Mouse (Mus musculus): ENCODE results near the gene Tbc1d21. TPM values are rescaled to one million over a fixed set of nuclear protein-coding genes. Genes with fewer than 3 reads are reported as not detected.

Tbc1d21 gene
- total and polyA plus RNA-seq, 2 experiments, result not detected

- Histone ChIP-seq H3K9ac (ENCODE audit: low read depth, low read length) (no peak overlapping the region), H3K79me2 (ENCODE audit: control insufficient read depth, insufficient read depth, low read length) (no peaks in the 10 kb centered on the region), H3K27me3 (ENCODE audit: control insufficient read depth, insufficient read depth, low read length) (no peaks in the 10 kb centered on the region), H3K27ac (replicated peaks; ENCODE audit: insufficient read depth, low read depth, low read length) (no peak overlapping the region), H3K4me3 (ENCODE audit: insufficient read depth, low read depth, low read length) (no peak overlapping the region), H3K36me3 (ENCODE audit: control insufficient read depth, insufficient read depth, low read length) (no peaks in the 10 kb centered on the region), H3K4me1 (ENCODE audit: control insufficient read depth, insufficient read depth, low read length) (no peaks in the 10 kb centered on the region)
- DNase-seq (ENCODE audit: extremely low read depth, low read depth, low spot score), result no peak
- 62% methylated on average over 8 of the region's 8 CpGs for WGBS
- TF ChIP-seq CTCF (IDR thresholded peaks at IDR 0.05; ENCODE audit: low read depth, low read length) (no peak), POLR2A (IDR thresholded peaks at IDR 0.05; ENCODE audit: extremely low read depth, insufficient read depth, low read length) (no peak)
Observed at GRCm38 (mm10) chr9:58371914-58372313, 1.7 kb upstream of the Tbc1d21 start.

- Histone ChIP-seq H3K36me3 (ENCODE audit: control insufficient read depth, insufficient read depth, low read length) (no peaks in the 10 kb centered on the region), H3K27ac (replicated peaks; ENCODE audit: insufficient read depth, low read depth, low read length) (no peak overlapping the region), H3K79me2 (ENCODE audit: control insufficient read depth, insufficient read depth, low read length) (no peaks in the 10 kb centered on the region), H3K27me3 (ENCODE audit: control insufficient read depth, insufficient read depth, low read length) (no peaks in the 10 kb centered on the region), H3K9ac (ENCODE audit: low read depth, low read length) (no peak overlapping the region), H3K4me1 (ENCODE audit: control insufficient read depth, insufficient read depth, low read length) (no peaks in the 10 kb centered on the region), H3K4me3 (ENCODE audit: insufficient read depth, low read depth, low read length) (no peak overlapping the region)
- 57% methylated on average over 6 of the region's 6 CpGs for WGBS
- no peak for TF ChIP-seq POLR2A (IDR thresholded peaks at IDR 0.05; ENCODE audit: extremely low read depth, insufficient read depth, low read length)
- no peak for TF ChIP-seq CTCF (IDR thresholded peaks at IDR 0.05; ENCODE audit: low read depth, low read length)
- peak; percentile 28 for DNase-seq (ENCODE audit: extremely low read depth, low read depth, low spot score)
Observed at GRCm38 (mm10) chr9:58369644-58370043, 611 bp downstream of the Tbc1d21 start.

DNA sequence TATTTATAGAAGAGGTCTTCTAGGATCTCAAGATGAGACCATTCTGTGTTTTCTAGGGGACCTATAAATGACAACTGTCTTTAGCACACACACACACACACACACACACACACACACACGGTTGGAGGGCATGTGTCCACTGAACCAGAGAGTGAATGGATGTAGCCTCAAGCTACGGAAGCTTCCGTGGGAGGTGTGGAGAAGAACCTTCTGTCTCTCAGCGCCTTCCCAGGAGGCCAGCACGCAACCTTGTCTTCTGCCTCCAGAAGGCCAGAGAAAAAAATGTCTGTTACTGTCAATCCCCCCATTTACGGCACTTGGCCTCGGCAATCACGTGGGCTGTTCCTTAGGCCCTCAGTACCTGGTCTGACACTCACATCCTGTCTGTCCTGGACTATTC, 5.9 kb downstream of the Tbc1d21 start:
- Histone ChIP-seq H3K27me3 (ENCODE audit: control insufficient read depth, insufficient read depth, low read length) (no peaks in the 10 kb centered on the region), H3K4me1 (ENCODE audit: control insufficient read depth, insufficient read depth, low read length) (no peaks in the 10 kb centered on the region), H3K79me2 (ENCODE audit: control insufficient read depth, insufficient read depth, low read length) (no peaks in the 10 kb centered on the region), H3K27ac (replicated peaks; ENCODE audit: insufficient read depth, low read depth, low read length) (no peak overlapping the region), H3K36me3 (ENCODE audit: control insufficient read depth, insufficient read depth, low read length) (no peaks in the 10 kb centered on the region), H3K9ac (ENCODE audit: low read depth, low read length) (no peak overlapping the region), H3K4me3 (ENCODE audit: insufficient read depth, low read depth, low read length) (no peak overlapping the region)
- no peak for DNase-seq (ENCODE audit: extremely low read depth, low read depth, low spot score)
- TF ChIP-seq POLR2A (IDR thresholded peaks at IDR 0.05; ENCODE audit: extremely low read depth, insufficient read depth, low read length), result no peak
- no peak for TF ChIP-seq CTCF (IDR thresholded peaks at IDR 0.05; ENCODE audit: low read depth, low read length)
- 92% methylated on average over 8 of the region's 8 CpGs for WGBS

DNA sequence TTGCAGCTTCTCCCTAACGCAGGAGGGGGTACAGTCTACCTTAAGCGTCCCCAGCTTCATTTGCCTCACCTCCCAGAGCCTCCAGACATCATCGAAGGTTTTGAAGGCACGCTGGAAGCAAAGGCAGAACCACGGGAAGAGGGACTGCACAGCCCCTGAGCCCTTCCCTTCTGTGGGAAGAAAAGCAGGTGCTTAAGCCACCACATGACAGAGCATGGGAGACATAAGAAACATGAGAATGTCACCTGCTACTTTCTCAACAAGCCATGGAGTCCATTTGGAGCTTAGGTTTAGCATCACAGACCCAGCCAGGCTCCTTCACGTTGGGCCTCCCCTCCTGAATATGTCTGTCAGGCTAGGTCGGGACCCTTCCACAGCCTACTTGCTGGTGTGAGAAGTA, 8.3 kb downstream of the Tbc1d21 start:
- no peaks in the 10 kb centered on the region for H3K36me3 ChIP-seq (ENCODE audit: control insufficient read depth, insufficient read depth, low read length)
- H3K4me3 ChIP-seq (ENCODE audit: insufficient read depth, low read depth, low read length), result no peak overlapping the region
- no peaks in the 10 kb centered on the region for H3K27me3 ChIP-seq (ENCODE audit: control insufficient read depth, insufficient read depth, low read length)
- H3K79me2 ChIP-seq (ENCODE audit: control insufficient read depth, insufficient read depth, low read length), result no peaks in the 10 kb centered on the region
- H3K9ac ChIP-seq (ENCODE audit: low read depth, low read length), result no peak overlapping the region
- H3K4me1 ChIP-seq (ENCODE audit: control insufficient read depth, insufficient read depth, low read length), result no peaks in the 10 kb centered on the region
- TF ChIP-seq POLR2A (IDR thresholded peaks at IDR 0.05; ENCODE audit: extremely low read depth, insufficient read depth, low read length) (no peak), CTCF (IDR thresholded peaks at IDR 0.05; ENCODE audit: low read depth, low read length) (no peak)
- no peak overlapping the region for H3K27ac ChIP-seq (replicated peaks; ENCODE audit: insufficient read depth, low read depth, low read length)
- 79% methylated on average over 7 of the region's 7 CpGs for WGBS
- no peak for DNase-seq (ENCODE audit: extremely low read depth, low read depth, low spot score)

DNA sequence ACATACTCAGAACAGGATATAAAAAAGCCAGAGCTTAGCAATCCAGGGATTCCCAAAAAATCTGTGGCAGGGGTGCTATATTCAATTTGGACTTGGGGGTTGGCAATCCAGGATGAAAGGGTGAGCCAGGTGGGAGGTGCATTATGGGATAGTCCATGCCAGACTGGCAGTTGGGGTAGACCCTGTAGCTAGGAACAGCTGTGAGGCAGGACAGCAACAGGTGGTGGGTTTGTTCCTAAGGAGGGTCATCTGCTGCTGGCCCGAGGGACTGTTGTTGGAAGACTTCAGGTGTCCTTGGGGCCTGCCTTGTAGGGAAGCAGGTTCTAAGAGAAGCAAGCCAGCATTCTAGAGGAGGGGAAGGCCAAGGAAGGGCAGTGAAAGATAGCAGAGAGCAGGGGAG, 8.9 kb downstream of the Tbc1d21 start:
- DNase-seq (ENCODE audit: extremely low read depth, low read depth, low spot score), result no peak
- Histone ChIP-seq H3K4me3 (ENCODE audit: insufficient read depth, low read depth, low read length) (no peak overlapping the region), H3K27me3 (ENCODE audit: control insufficient read depth, insufficient read depth, low read length) (no peaks in the 10 kb centered on the region), H3K27ac (replicated peaks; ENCODE audit: insufficient read depth, low read depth, low read length) (no peak overlapping the region), H3K36me3 (ENCODE audit: control insufficient read depth, insufficient read depth, low read length) (no peaks in the 10 kb centered on the region), H3K9ac (ENCODE audit: low read depth, low read length) (no peak overlapping the region), H3K4me1 (ENCODE audit: control insufficient read depth, insufficient read depth, low read length) (no peaks in the 10 kb centered on the region), H3K79me2 (ENCODE audit: control insufficient read depth, insufficient read depth, low read length) (no peaks in the 10 kb centered on the region)
- no peak for TF ChIP-seq POLR2A (IDR thresholded peaks at IDR 0.05; ENCODE audit: extremely low read depth, insufficient read depth, low read length)
- TF ChIP-seq CTCF (IDR thresholded peaks at IDR 0.05; ENCODE audit: low read depth, low read length), result no peak
- WGBS, result 77% methylated on average over 1 of the region's 1 CpGs

- no peak overlapping the region for H3K9ac ChIP-seq (ENCODE audit: low read depth, low read length)
- H3K27ac ChIP-seq (replicated peaks; ENCODE audit: insufficient read depth, low read depth, low read length), result no peak overlapping the region
- DNase-seq (ENCODE audit: extremely low read depth, low read depth, low spot score), result no peak
- H3K4me1 ChIP-seq (ENCODE audit: control insufficient read depth, insufficient read depth, low read length), result no peaks in the 10 kb centered on the region
- H3K36me3 ChIP-seq (ENCODE audit: control insufficient read depth, insufficient read depth, low read length), result no peaks in the 10 kb centered on the region
- H3K27me3 ChIP-seq (ENCODE audit: control insufficient read depth, insufficient read depth, low read length), result 0 out of 2 replicates have a peak, but pooled peaks cover 3% of the 10 kb centered on the region
- no peaks in the 10 kb centered on the region for H3K79me2 ChIP-seq (ENCODE audit: control insufficient read depth, insufficient read depth, low read length)
- 44% methylated on average over 6 of the region's 6 CpGs for WGBS
- no peak for TF ChIP-seq POLR2A (IDR thresholded peaks at IDR 0.05; ENCODE audit: extremely low read depth, insufficient read depth, low read length)
- TF ChIP-seq CTCF (IDR thresholded peaks at IDR 0.05; ENCODE audit: low read depth, low read length), result no peak
- no peak overlapping the region for H3K4me3 ChIP-seq (ENCODE audit: insufficient read depth, low read depth, low read length)
Observed at GRCm38 (mm10) chr9:58355262-58356050, 14.8 kb downstream of the Tbc1d21 start.
